Mouse (Mus musculus): ENCODE data around the gene Dbf4. TPM values are rescaled to one million over a fixed set of nuclear protein-coding genes. Genes with fewer than 3 reads are reported as not detected.

Dbf4 gene
- polyA plus RNA-seq (2012; ENCODE audit: insufficient read depth, low replicate concordance): 1.2 and 7.8 TPM in 2 replicates

GRCm38 (mm10) chr5:8422157-8422931, at the start of gene Dbf4, which contains the start of gene Slc25a40:
Dbf4 (minus strand) TSS chr5:8422716.
Slc25a40 (plus strand) TSS chr5:8422850.
- H3K4me1 ChIP-seq: peaks cover 45% of the 10 kb centered on the region
- TF ChIP-seq GATA1 (IDR thresholded peaks at IDR 0.05; ENCODE audit: borderline replicate concordance, low read length) (no peak), FLI1 (IDR thresholded peaks at IDR 0.05; ENCODE audit: low read length) (no peak)
- H3K36me3 ChIP-seq (replicated peaks; ENCODE audit: low read length): peaks cover 22% of the 10 kb centered on the region
- H3K27me3 ChIP-seq (replicated peaks): no peaks in the 10 kb centered on the region
- no peaks in the 10 kb centered on the region for H3K9me3 ChIP-seq
- H3K4me3 ChIP-seq (replicated peaks): peak within 1 kb of the TSS; percentile 100

- H3K4me3 ChIP-seq (replicated peaks): no peak overlapping the region
- TF ChIP-seq GATA1 (IDR thresholded peaks at IDR 0.05; ENCODE audit: borderline replicate concordance, low read length): no peak
- TF ChIP-seq FLI1 (IDR thresholded peaks at IDR 0.05; ENCODE audit: low read length): no peak
- H3K36me3 ChIP-seq (replicated peaks; ENCODE audit: low read length): peaks cover 32% of the 10 kb centered on the region
- H3K27me3 ChIP-seq (replicated peaks): no peaks in the 10 kb centered on the region
- peaks cover 6% of the 10 kb centered on the region; the same call in 1 of the 2 replicates for H3K4me1 ChIP-seq
- H3K9me3 ChIP-seq: no peaks in the 10 kb centered on the region
Observed at GRCm38 (mm10) chr5:8456561-8456960, 34.0 kb upstream of the Dbf4 start.

- Histone ChIP-seq H3K4me3 (replicated peaks) (no peak overlapping the region), H3K27me3 (replicated peaks) (no peaks in the 10 kb centered on the region), H3K36me3 (replicated peaks; ENCODE audit: low read length) (peaks cover 32% of the 10 kb centered on the region), H3K9me3 (no peaks in the 10 kb centered on the region), H3K4me1 (peaks cover 6% of the 10 kb centered on the region; the same call in 1 of the 2 replicates)
- TF ChIP-seq GATA1 (IDR thresholded peaks at IDR 0.05; ENCODE audit: borderline replicate concordance, low read length) (no peak), FLI1 (IDR thresholded peaks at IDR 0.05; ENCODE audit: low read length) (no peak)
Observed at GRCm38 (mm10) chr5:8455565-8455964, 33.0 kb upstream of the Dbf4 start.

GRCm38 (mm10) chr5:8439095-8439494, 16.6 kb upstream of the Dbf4 start:
- peaks cover 7% of the 10 kb centered on the region; the same call in 1 of the 2 replicates for H3K4me1 ChIP-seq
- no peaks in the 10 kb centered on the region for H3K9me3 ChIP-seq
- TF ChIP-seq FLI1 (IDR thresholded peaks at IDR 0.05; ENCODE audit: low read length): no peak
- TF ChIP-seq GATA1 (IDR thresholded peaks at IDR 0.05; ENCODE audit: borderline replicate concordance, low read length): no peak
- no peaks in the 10 kb centered on the region for H3K27me3 ChIP-seq (replicated peaks)
- peaks cover 30% of the 10 kb centered on the region for H3K36me3 ChIP-seq (replicated peaks; ENCODE audit: low read length)
- H3K4me3 ChIP-seq (replicated peaks): no peak overlapping the region

- peaks cover 26% of the 10 kb centered on the region for H3K36me3 ChIP-seq (replicated peaks; ENCODE audit: low read length)
- H3K4me3 ChIP-seq (replicated peaks): no peak overlapping the region
- no peak for TF ChIP-seq GATA1 (IDR thresholded peaks at IDR 0.05; ENCODE audit: borderline replicate concordance, low read length)
- TF ChIP-seq FLI1 (IDR thresholded peaks at IDR 0.05; ENCODE audit: low read length): no peak
- no peaks in the 10 kb centered on the region for H3K27me3 ChIP-seq (replicated peaks)
- peaks cover 7% of the 10 kb centered on the region; the same call in 1 of the 2 replicates for H3K4me1 ChIP-seq
- no peaks in the 10 kb centered on the region for H3K9me3 ChIP-seq
Observed at GRCm38 (mm10) chr5:8437481-8438156, 15.1 kb upstream of the Dbf4 start.

- Histone ChIP-seq H3K9me3 (no peaks in the 10 kb centered on the region), H3K27me3 (replicated peaks) (no peaks in the 10 kb centered on the region), H3K36me3 (replicated peaks; ENCODE audit: low read length) (peaks cover 11% of the 10 kb centered on the region), H3K4me3 (replicated peaks) (no peak overlapping the region), H3K4me1 (peaks cover 26% of the 10 kb centered on the region)
- TF ChIP-seq GATA1 (IDR thresholded peaks at IDR 0.05; ENCODE audit: borderline replicate concordance, low read length) (no peak), FLI1 (IDR thresholded peaks at IDR 0.05; ENCODE audit: low read length) (no peak)
Observed at GRCm38 (mm10) chr5:8425899-8426298, 3.4 kb upstream of the Dbf4 start.

- peaks cover 12% of the 10 kb centered on the region for H3K36me3 ChIP-seq (replicated peaks; ENCODE audit: low read length)
- no peaks in the 10 kb centered on the region for H3K27me3 ChIP-seq (replicated peaks)
- TF ChIP-seq FLI1 (IDR thresholded peaks at IDR 0.05; ENCODE audit: low read length) (no peak), GATA1 (IDR thresholded peaks at IDR 0.05; ENCODE audit: borderline replicate concordance, low read length) (no peak)
- no peaks in the 10 kb centered on the region for H3K9me3 ChIP-seq
- peak overlapping the region; percentile 100 for H3K4me3 ChIP-seq (replicated peaks)
- peaks cover 31% of the 10 kb centered on the region for H3K4me1 ChIP-seq
Observed at GRCm38 (mm10) chr5:8424116-8424515, 1.6 kb upstream of the Dbf4 start.

GRCm38 (mm10) chr5:8422932-8423928, 714 bp upstream of the Dbf4 start:
- no peaks in the 10 kb centered on the region for H3K27me3 ChIP-seq (replicated peaks)
- TF ChIP-seq FLI1 (IDR thresholded peaks at IDR 0.05; ENCODE audit: low read length) (no peak), GATA1 (IDR thresholded peaks at IDR 0.05; ENCODE audit: borderline replicate concordance, low read length) (no peak)
- peaks cover 14% of the 10 kb centered on the region for H3K36me3 ChIP-seq (replicated peaks; ENCODE audit: low read length)
- H3K4me3 ChIP-seq (replicated peaks): peak overlapping the region; percentile 100
- H3K4me1 ChIP-seq: peaks cover 36% of the 10 kb centered on the region
- no peaks in the 10 kb centered on the region for H3K9me3 ChIP-seq

- Histone ChIP-seq H3K4me3 (replicated peaks) (peak overlapping the region; percentile 100), H3K4me1 (peaks cover 54% of the 10 kb centered on the region), H3K9me3 (no peaks in the 10 kb centered on the region), H3K36me3 (replicated peaks; ENCODE audit: low read length) (peaks cover 27% of the 10 kb centered on the region), H3K27me3 (replicated peaks) (no peaks in the 10 kb centered on the region)
- no peak for TF ChIP-seq FLI1 (IDR thresholded peaks at IDR 0.05; ENCODE audit: low read length)
Observed at GRCm38 (mm10) chr5:8421424-8421823, 1.1 kb downstream of the Dbf4 start.
